Mouse (Mus musculus): ENCODE data around the gene Rabggta. TPM values are rescaled to one million over a fixed set of nuclear protein-coding genes. Genes with fewer than 3 reads are reported as not detected.

The Rabggta gene
- polyA plus RNA-seq, 1 experiment from 2014 or later: 29.3 TPM

DNA sequence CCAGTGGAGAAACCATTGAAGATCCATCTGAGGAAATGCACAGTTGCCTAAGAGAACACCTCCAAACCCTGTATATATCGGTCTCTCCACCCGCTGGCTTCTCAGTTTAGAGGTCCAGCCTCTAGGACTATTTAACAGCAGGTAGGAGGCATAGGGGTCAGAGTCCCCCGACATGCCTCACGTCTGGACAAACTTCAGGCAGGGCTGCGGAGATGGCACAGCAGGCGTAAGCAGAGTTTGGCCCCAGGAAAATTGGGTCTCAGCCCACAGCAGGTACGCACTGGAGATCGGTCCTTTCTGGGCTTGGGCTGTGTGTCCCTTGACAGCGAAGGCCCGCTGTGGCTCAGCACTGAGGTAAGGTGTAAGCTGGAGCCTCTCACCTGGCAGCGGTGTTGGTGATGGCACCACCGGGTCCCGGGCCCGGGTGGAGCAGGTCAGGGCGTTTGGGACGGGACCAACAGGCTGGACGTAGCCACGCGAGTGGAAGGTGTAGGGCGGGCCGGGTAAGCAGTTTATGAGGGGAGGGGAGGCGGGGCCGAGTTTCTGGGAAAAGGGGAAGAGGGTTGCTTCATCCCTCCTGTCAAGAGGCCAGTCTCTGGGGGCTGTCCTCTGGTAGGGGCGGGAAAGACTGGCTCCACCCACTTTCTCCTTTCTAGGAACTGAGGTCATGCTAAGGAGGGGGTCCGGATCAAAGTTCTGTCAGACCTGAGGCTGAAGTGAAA lies 8.9 kb downstream of the Rabggta start:
- peak overlapping the region; percentile 18; the same call in 1 of the 2 replicates for H3K4me3 ChIP-seq (ENCODE audit: low read length)
- ATAC-seq (ENCODE audit: low FRiP score, low TSS enrichment): peak; percentile 44
- peaks cover 14% of the 10 kb centered on the region; the same call in 1 of the 2 replicates for H3K36me3 ChIP-seq (ENCODE audit: control insufficient read depth, insufficient read depth, low read length)
- WGBS: 15% methylated on average over 25 of the region's 25 CpGs
- H3K9ac ChIP-seq (ENCODE audit: low read depth, low read length): no peak overlapping the region
- 0 out of 2 replicates have a peak, but pooled peaks cover 3% of the 10 kb centered on the region for H3K4me1 ChIP-seq (ENCODE audit: control insufficient read depth, insufficient read depth, low read length)
- no peaks in the 10 kb centered on the region for H3K9me3 ChIP-seq (ENCODE audit: control insufficient read depth, low read length)
- no peak overlapping the region for H3K27ac ChIP-seq (ENCODE audit: low read depth, low read length)
- 0 out of 2 replicates have a peak, but pooled peaks cover 5% of the 10 kb centered on the region for H3K27me3 ChIP-seq (ENCODE audit: control insufficient read depth, insufficient read depth, low read length)
- peak overlapping the region; percentile 42 for H3K4me2 ChIP-seq (replicated peaks; ENCODE audit: low read depth, low read length)

DNA sequence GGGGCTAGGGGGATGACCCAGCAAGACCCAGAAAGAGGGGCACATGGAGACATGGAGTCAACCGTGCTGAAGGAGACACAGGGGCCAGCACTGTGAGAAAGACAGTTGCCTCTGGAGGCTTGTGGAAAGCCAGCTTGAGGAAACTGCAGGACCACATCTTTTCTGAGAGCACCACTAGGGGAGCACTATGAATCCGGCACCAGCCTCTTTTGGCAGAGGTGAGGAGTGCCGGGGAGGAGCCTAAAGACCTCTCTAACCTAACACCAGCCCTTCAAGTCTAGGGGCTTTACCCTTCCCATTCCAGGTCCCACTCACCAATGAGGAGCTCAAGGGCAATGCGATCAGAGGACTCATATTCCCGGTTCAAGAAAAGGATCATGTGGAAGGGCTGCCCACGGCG lies 10.3 kb downstream of the Rabggta start:
- Histone ChIP-seq H3K9me3 (ENCODE audit: control insufficient read depth, low read length) (no peaks in the 10 kb centered on the region), H3K4me2 (replicated peaks; ENCODE audit: low read depth, low read length) (no peak overlapping the region)
- 84% methylated on average over 7 of the region's 7 CpGs for WGBS

GRCm38 (mm10) chr14:55709509-55709908 lies 12.6 kb downstream of the Rabggta start:
- H3K9ac ChIP-seq (ENCODE audit: low read depth, low read length): no peak overlapping the region
- no peaks in the 10 kb centered on the region for H3K36me3 ChIP-seq (ENCODE audit: control insufficient read depth, insufficient read depth, low read length)
- H3K27ac ChIP-seq (ENCODE audit: low read depth, low read length): no peak overlapping the region
- no peak for ATAC-seq (ENCODE audit: low FRiP score, low TSS enrichment)
- H3K27me3 ChIP-seq (ENCODE audit: control insufficient read depth, insufficient read depth, low read length): 0 out of 2 replicates have a peak, but pooled peaks cover 5% of the 10 kb centered on the region
- H3K4me1 ChIP-seq (ENCODE audit: control insufficient read depth, insufficient read depth, low read length): 0 out of 2 replicates have a peak, but pooled peaks cover 3% of the 10 kb centered on the region
- no peak overlapping the region for H3K4me3 ChIP-seq (ENCODE audit: low read length)
- no peak overlapping the region for H3K4me2 ChIP-seq (replicated peaks; ENCODE audit: low read depth, low read length)
- whole genome bisulfite sequencing: 90% methylated on average over 4 of the region's 4 CpGs
- no peaks in the 10 kb centered on the region for H3K9me3 ChIP-seq (ENCODE audit: control insufficient read depth, low read length)

More for the DNA sequence above, 10.3 kb downstream of the Rabggta start:
- Histone ChIP-seq H3K9ac (ENCODE audit: low read depth, low read length) (no peak overlapping the region), H3K36me3 (ENCODE audit: control insufficient read depth, insufficient read depth, low read length) (peaks cover 6% of the 10 kb centered on the region; the same call in 1 of the 2 replicates), H3K27ac (ENCODE audit: low read depth, low read length) (no peak overlapping the region), H3K4me3 (ENCODE audit: low read length) (no peak overlapping the region), H3K4me1 (ENCODE audit: control insufficient read depth, insufficient read depth, low read length) (0 out of 2 replicates have a peak, but pooled peaks cover 3% of the 10 kb centered on the region), H3K27me3 (ENCODE audit: control insufficient read depth, insufficient read depth, low read length) (0 out of 2 replicates have a peak, but pooled peaks cover 5% of the 10 kb centered on the region)
- no peak for ATAC-seq (ENCODE audit: low FRiP score, low TSS enrichment)

DNA sequence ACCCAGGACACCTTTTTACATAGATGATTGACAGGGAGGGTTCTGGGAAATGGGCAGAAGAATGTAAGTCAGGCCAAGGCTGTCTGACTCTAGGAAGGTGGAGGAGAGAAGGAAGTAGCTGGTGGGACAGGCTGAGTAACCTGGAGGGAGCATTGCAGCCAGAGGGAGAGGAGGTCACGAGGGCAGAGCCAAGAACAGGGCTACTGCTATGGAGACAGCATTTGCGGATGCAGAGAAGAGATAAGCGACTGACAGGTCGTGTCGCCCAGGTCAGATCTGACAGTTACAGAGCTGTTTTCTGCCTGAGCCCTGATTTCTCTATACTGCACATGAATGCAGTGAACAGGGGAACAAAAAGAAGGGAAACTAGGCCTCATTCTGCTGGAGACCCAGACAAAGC lies 14.7 kb downstream of the Rabggta start:
- Histone ChIP-seq H3K4me2 (replicated peaks; ENCODE audit: low read depth, low read length) (no peak overlapping the region), H3K9ac (ENCODE audit: low read depth, low read length) (no peak overlapping the region), H3K9me3 (ENCODE audit: control insufficient read depth, low read length) (no peaks in the 10 kb centered on the region), H3K4me1 (ENCODE audit: control insufficient read depth, insufficient read depth, low read length) (0 out of 2 replicates have a peak, but pooled peaks cover 3% of the 10 kb centered on the region), H3K36me3 (ENCODE audit: control insufficient read depth, insufficient read depth, low read length) (no peaks in the 10 kb centered on the region), H3K4me3 (ENCODE audit: low read length) (no peak overlapping the region), H3K27me3 (ENCODE audit: control insufficient read depth, insufficient read depth, low read length) (no peaks in the 10 kb centered on the region), H3K27ac (ENCODE audit: low read depth, low read length) (no peak overlapping the region)
- ATAC-seq (ENCODE audit: low FRiP score, low TSS enrichment): no peak
- WGBS: 87% methylated on average over 5 of the region's 5 CpGs

DNA sequence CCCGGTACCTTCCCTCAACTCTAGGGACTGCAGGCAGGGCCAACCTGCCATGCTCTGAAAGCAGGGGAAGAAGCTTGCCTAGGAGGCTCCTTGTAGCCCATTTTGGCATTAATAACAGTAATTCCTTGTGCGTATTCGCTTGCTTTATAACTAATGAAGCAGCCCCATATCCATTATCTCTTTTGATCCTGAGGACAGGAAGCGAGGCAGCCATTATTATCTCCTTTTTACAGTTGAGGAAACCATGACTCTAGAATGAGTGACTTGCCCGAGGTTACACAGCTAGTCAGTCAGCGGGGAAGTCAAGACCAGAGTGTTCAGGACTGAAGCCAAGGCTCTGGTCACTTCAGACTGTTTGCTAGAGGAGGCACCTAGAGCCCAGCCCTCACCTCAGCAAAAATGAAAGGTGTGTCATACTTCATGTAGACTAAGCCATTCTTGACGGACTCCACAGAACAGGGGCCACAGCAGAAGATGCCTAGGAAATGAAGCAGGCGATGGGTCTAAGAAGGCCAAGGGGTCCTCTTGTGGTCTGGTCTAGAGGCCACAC lies 15.9 kb downstream of the Rabggta start:
- H3K4me2 ChIP-seq (replicated peaks; ENCODE audit: low read depth, low read length): no peak overlapping the region
- ATAC-seq (ENCODE audit: low FRiP score, low TSS enrichment): no peak
- no peak overlapping the region for H3K27ac ChIP-seq (ENCODE audit: low read depth, low read length)
- H3K4me3 ChIP-seq (ENCODE audit: low read length): no peak overlapping the region
- H3K9me3 ChIP-seq (ENCODE audit: control insufficient read depth, low read length): no peaks in the 10 kb centered on the region
- 87% methylated on average over 8 of the region's 8 CpGs for WGBS
- H3K36me3 ChIP-seq (ENCODE audit: control insufficient read depth, insufficient read depth, low read length): no peaks in the 10 kb centered on the region
- H3K4me1 ChIP-seq (ENCODE audit: control insufficient read depth, insufficient read depth, low read length): 0 out of 2 replicates have a peak, but pooled peaks cover 5% of the 10 kb centered on the region
- no peak overlapping the region for H3K9ac ChIP-seq (ENCODE audit: low read depth, low read length)
- no peaks in the 10 kb centered on the region for H3K27me3 ChIP-seq (ENCODE audit: control insufficient read depth, insufficient read depth, low read length)

- Histone ChIP-seq H3K9me3 (ENCODE audit: control insufficient read depth, low read length) (no peaks in the 10 kb centered on the region), H3K27ac (ENCODE audit: low read depth, low read length) (no peak overlapping the region)
- 33% methylated on average over 6 of the region's 6 CpGs for WGBS
These were observed 19.3 kb downstream of the Rabggta start for GRCm38 (mm10) chr14:55702761-55703160.

GRCm38 (mm10) chr14:55701131-55701530 lies 20.9 kb downstream of the Rabggta start:
- Histone ChIP-seq H3K4me1 (ENCODE audit: control insufficient read depth, insufficient read depth, low read length) (0 out of 2 replicates have a peak, but pooled peaks cover 8% of the 10 kb centered on the region), H3K9me3 (ENCODE audit: control insufficient read depth, low read length) (no peaks in the 10 kb centered on the region), H3K27ac (ENCODE audit: low read depth, low read length) (no peak overlapping the region), H3K36me3 (ENCODE audit: control insufficient read depth, insufficient read depth, low read length) (no peaks in the 10 kb centered on the region), H3K4me3 (ENCODE audit: low read length) (no peak overlapping the region), H3K4me2 (replicated peaks; ENCODE audit: low read depth, low read length) (no peak overlapping the region), H3K9ac (ENCODE audit: low read depth, low read length) (no peak overlapping the region), H3K27me3 (ENCODE audit: control insufficient read depth, insufficient read depth, low read length) (no peaks in the 10 kb centered on the region)
- 29% methylated on average over 9 of the region's 9 CpGs for WGBS
- peak; percentile 34; the same call in 1 of the 2 replicates for ATAC-seq (ENCODE audit: low FRiP score, low TSS enrichment)

More at GRCm38 (mm10) chr14:55702761-55703160, 19.3 kb downstream of the Rabggta start:
- Histone ChIP-seq H3K4me1 (ENCODE audit: control insufficient read depth, insufficient read depth, low read length) (0 out of 2 replicates have a peak, but pooled peaks cover 8% of the 10 kb centered on the region), H3K27me3 (ENCODE audit: control insufficient read depth, insufficient read depth, low read length) (no peaks in the 10 kb centered on the region), H3K4me3 (ENCODE audit: low read length) (no peak overlapping the region), H3K9ac (ENCODE audit: low read depth, low read length) (no peak overlapping the region), H3K36me3 (ENCODE audit: control insufficient read depth, insufficient read depth, low read length) (no peaks in the 10 kb centered on the region), H3K4me2 (replicated peaks; ENCODE audit: low read depth, low read length) (no peak overlapping the region)
- no peak for ATAC-seq (ENCODE audit: low FRiP score, low TSS enrichment)

- WGBS: 82% methylated on average over 4 of the region's 4 CpGs
- Histone ChIP-seq H3K4me2 (replicated peaks; ENCODE audit: low read depth, low read length) (no peak overlapping the region), H3K36me3 (ENCODE audit: control insufficient read depth, insufficient read depth, low read length) (no peaks in the 10 kb centered on the region), H3K4me1 (ENCODE audit: control insufficient read depth, insufficient read depth, low read length) (0 out of 2 replicates have a peak, but pooled peaks cover 4% of the 10 kb centered on the region), H3K27ac (ENCODE audit: low read depth, low read length) (no peak overlapping the region), H3K9ac (ENCODE audit: low read depth, low read length) (no peak overlapping the region), H3K27me3 (ENCODE audit: control insufficient read depth, insufficient read depth, low read length) (no peaks in the 10 kb centered on the region), H3K4me3 (ENCODE audit: low read length) (no peak overlapping the region), H3K9me3 (ENCODE audit: control insufficient read depth, low read length) (no peaks in the 10 kb centered on the region)
- ATAC-seq (ENCODE audit: low FRiP score, low TSS enrichment): no peak
These were observed 24.8 kb downstream of the Rabggta start for GRCm38 (mm10) chr14:55697226-55697625.

- Histone ChIP-seq H3K4me1 (ENCODE audit: control insufficient read depth, insufficient read depth, low read length) (no peaks in the 10 kb centered on the region), H3K9ac (ENCODE audit: low read depth, low read length) (no peak overlapping the region), H3K27me3 (ENCODE audit: control insufficient read depth, insufficient read depth, low read length) (no peaks in the 10 kb centered on the region), H3K4me2 (replicated peaks; ENCODE audit: low read depth, low read length) (no peak overlapping the region), H3K27ac (ENCODE audit: low read depth, low read length) (no peak overlapping the region), H3K4me3 (ENCODE audit: low read length) (no peak overlapping the region), H3K36me3 (ENCODE audit: control insufficient read depth, insufficient read depth, low read length) (no peaks in the 10 kb centered on the region), H3K9me3 (ENCODE audit: control insufficient read depth, low read length) (no peaks in the 10 kb centered on the region)
- no peak for ATAC-seq (ENCODE audit: low FRiP score, low TSS enrichment)
- 49% methylated on average over 10 of the region's 10 CpGs for WGBS
These were observed 32.6 kb downstream of the Rabggta start for GRCm38 (mm10) chr14:55689433-55689832.
